Mouse (Mus musculus) liver, embryonic 13.5 days (tissue): ENCODE results near the gene Wdr31. TPM values are rescaled to one million over a fixed set of nuclear protein-coding genes. Genes with fewer than 3 reads are reported as not detected.

ENCODE experiments used
- ATAC-seq: fragments of 200-750 bp; cut with Nextera tagmentation; 2 replicates; pipeline ENCODE4 v1.8.0; 2017; ENCODE audit warnings: low read depth, mild to moderate bottlenecking, moderate number of reproducible peaks, moderate library complexity
- DNase-seq: peaks from one replicate; pipeline ENCODE4 v3.0.0; 2022
- H3K27ac ChIP-seq: fragments of 300-500 bp; sonication (generic); 2 replicates; pipeline ENCODE4 v1.5.1; 2015; ENCODE audit warnings: moderate library complexity, mild to moderate bottlenecking, inconsistent platforms
- H3K27me3 ChIP-seq: fragments of 300-500 bp; sonication (generic); 2 replicates; pipeline ENCODE4 v1.6.1; 2015; ENCODE audit warnings: mild to moderate bottlenecking, inconsistent platforms
- H3K36me3 ChIP-seq: fragments of 300-500 bp; sonication (generic); 2 replicates; pipeline ENCODE4 v1.6.1; 2015; ENCODE audit warnings: mild to moderate bottlenecking, inconsistent platforms
- H3K4me1 ChIP-seq: fragments of 300-500 bp; sonication (generic); replicated peaks from 2 replicates; pipeline ENCODE4 v1.6.1; 2015; ENCODE audit warnings: inconsistent platforms
- H3K4me2 ChIP-seq: fragments of 300-500 bp; sonication (generic); 2 replicates; pipeline ENCODE4 v1.6.1; 2015; ENCODE audit warnings: inconsistent platforms, mild to moderate bottlenecking, moderate library complexity
- H3K4me3 ChIP-seq: fragments of 300-500 bp; sonication (generic); replicated peaks from 2 replicates; pipeline ENCODE4 v1.5.1; 2015; ENCODE audit warnings: mild to moderate bottlenecking, inconsistent platforms
- H3K9ac ChIP-seq: fragments of 300-500 bp; sonication (generic); 2 replicates; pipeline ENCODE4 v1.6.1; 2015; ENCODE audit warnings: mild to moderate bottlenecking, inconsistent platforms
- H3K9me3 ChIP-seq: fragments of 300-500 bp; sonication (generic); replicated peaks from 2 replicates; pipeline ENCODE4 v1.6.1; 2016; ENCODE audit warnings: inconsistent platforms
- WGBS: fragments of 180-500 bp; shearing (Covaris S2); methylation state at CpG from one replicate; pipeline ENCODE4 v1.1.7; 2015; ENCODE audit not compliant: insufficient replicate concordance; 5-methylcytosine and 5-hydroxymethylcytosine counted together
- polyA plus RNA-seq: library from polyadenylated mRNA; unstranded; fragments of >200 nt; fragmentation: Nextera tagmentation; extraction: Ambion mirVana; gene quantifications from 2 replicates; pipeline ENCODE4 v1.2.1, GENCODE M21; 2015

Gene Wdr31
- polyA plus RNA-seq, 1 experiment from 2014 or later: 1.6 TPM

- no peak overlapping the region for H3K9ac ChIP-seq
- no peaks in the 10 kb centered on the region for H3K27me3 ChIP-seq
- H3K4me1 ChIP-seq: no peaks in the 10 kb centered on the region
- no peaks in the 10 kb centered on the region for H3K9me3 ChIP-seq
- H3K4me3 ChIP-seq: no peak overlapping the region
- no peaks in the 10 kb centered on the region for H3K36me3 ChIP-seq
- no peak overlapping the region for H3K27ac ChIP-seq
- 26% methylated on average over 4 of the region's 4 CpGs for WGBS
- no peak overlapping the region for H3K4me2 ChIP-seq
- DNase-seq (no peak), ATAC-seq (no peak)
Observed at GRCm38 (mm10) chr4:62439793-62440192, 30.9 kb downstream of the Wdr31 start.

GRCm38 (mm10) chr4:62437871-62438270 lies 32.8 kb downstream of the Wdr31 start:
- ATAC-seq (no peak), DNase-seq (no peak)
- Histone ChIP-seq H3K27me3 (no peaks in the 10 kb centered on the region), H3K9ac (no peak overlapping the region), H3K4me3 (no peak overlapping the region), H3K9me3 (no peaks in the 10 kb centered on the region), H3K36me3 (no peaks in the 10 kb centered on the region), H3K27ac (no peak overlapping the region), H3K4me2 (no peak overlapping the region), H3K4me1 (no peaks in the 10 kb centered on the region)
- WGBS: 69% methylated on average over 7 of the region's 7 CpGs

GRCm38 (mm10) chr4:62437256-62437778 lies 33.4 kb downstream of the Wdr31 start:
- H3K27ac ChIP-seq: no peak overlapping the region
- peaks cover under 1% of the 10 kb centered on the region; the same call in 1 of the 2 replicates for H3K4me1 ChIP-seq
- no peak overlapping the region for H3K9ac ChIP-seq
- H3K9me3 ChIP-seq: no peaks in the 10 kb centered on the region
- H3K4me2 ChIP-seq: no peak overlapping the region
- H3K36me3 ChIP-seq: no peaks in the 10 kb centered on the region
- WGBS: 73% methylated on average over 3 of the region's 3 CpGs
- no peak overlapping the region for H3K4me3 ChIP-seq
- ATAC-seq: no peak
- no peaks in the 10 kb centered on the region for H3K27me3 ChIP-seq
- DNase-seq: no peak

- no peak within 1 kb of the TSS for H3K4me3 ChIP-seq
- no peaks in the 10 kb centered on the region for H3K36me3 ChIP-seq
Observed at GRCm38 (mm10) chr4:62435081-62435480, 35.6 kb downstream of the Wdr31 start, which contains the start of gene Rnf183. Gene Rnf183 (minus strand): TSS chr4:62435252.

GRCm38 (mm10) chr4:62433939-62434870 lies 36.5 kb downstream of the Wdr31 start:
- no peaks in the 10 kb centered on the region for H3K9me3 ChIP-seq
- 63% methylated on average over 7 of the region's 7 CpGs for WGBS
- H3K4me1 ChIP-seq: peaks cover 16% of the 10 kb centered on the region
- H3K36me3 ChIP-seq: no peaks in the 10 kb centered on the region
- no peak overlapping the region for H3K4me2 ChIP-seq
- no peak overlapping the region for H3K4me3 ChIP-seq
- no peaks in the 10 kb centered on the region for H3K27me3 ChIP-seq
- H3K27ac ChIP-seq: no peak overlapping the region
- H3K9ac ChIP-seq: no peak overlapping the region
- no peak for DNase-seq
- ATAC-seq: no peak

More at GRCm38 (mm10) chr4:62435081-62435480, 35.6 kb downstream of the Wdr31 start, which contains the start of gene Rnf183:
- Histone ChIP-seq H3K4me2 (no peak within 1 kb of the TSS), H3K4me1 (peaks cover 14% of the 10 kb centered on the region), H3K9ac (no peak within 1 kb of the TSS), H3K27ac (no peak within 1 kb of the TSS), H3K27me3 (no peaks in the 10 kb centered on the region), H3K9me3 (no peaks in the 10 kb centered on the region)
- ATAC-seq (no peak), DNase-seq (no peak)
- 67% methylated on average over 6 of the region's 6 CpGs for WGBS

- H3K36me3 ChIP-seq: peaks cover under 1% of the 10 kb centered on the region; the same call in 1 of the 2 replicates
- ATAC-seq (peak; percentile 74), DNase-seq (peak; percentile 68)
- H3K4me3 ChIP-seq: no peak overlapping the region
- peaks cover 16% of the 10 kb centered on the region for H3K4me1 ChIP-seq
- H3K4me2 ChIP-seq: no peak overlapping the region
- H3K9me3 ChIP-seq: no peaks in the 10 kb centered on the region
- H3K27me3 ChIP-seq: no peaks in the 10 kb centered on the region
- no peak overlapping the region for H3K9ac ChIP-seq
- H3K27ac ChIP-seq: peak overlapping the region; percentile 40
- WGBS: 44% methylated on average over 4 of the region's 4 CpGs
Observed at GRCm38 (mm10) chr4:62431522-62431921, 39.2 kb downstream of the Wdr31 start.

GRCm38 (mm10) chr4:62430678-62431077 lies 40.0 kb downstream of the Wdr31 start:
- no peaks in the 10 kb centered on the region for H3K27me3 ChIP-seq
- H3K36me3 ChIP-seq: peaks cover 9% of the 10 kb centered on the region
- H3K9me3 ChIP-seq: no peaks in the 10 kb centered on the region
- H3K27ac ChIP-seq: peak overlapping the region; percentile 40
- H3K4me2 ChIP-seq: no peak overlapping the region
- H3K4me3 ChIP-seq: no peak overlapping the region
- DNase-seq: no peak
- H3K9ac ChIP-seq: no peak overlapping the region
- peaks cover 16% of the 10 kb centered on the region for H3K4me1 ChIP-seq
- ATAC-seq: no peak

GRCm38 (mm10) chr4:62429616-62430015 lies 41.1 kb downstream of the Wdr31 start:
- Histone ChIP-seq H3K4me2 (no peak overlapping the region), H3K27me3 (no peaks in the 10 kb centered on the region), H3K36me3 (peaks cover 20% of the 10 kb centered on the region), H3K4me3 (no peak overlapping the region), H3K9ac (no peak overlapping the region), H3K9me3 (no peaks in the 10 kb centered on the region), H3K4me1 (peaks cover 16% of the 10 kb centered on the region), H3K27ac (no peak overlapping the region)
- WGBS: 67% methylated on average over 9 of the region's 9 CpGs
- ATAC-seq (no peak), DNase-seq (no peak)

- Histone ChIP-seq H3K4me1 (peaks cover 16% of the 10 kb centered on the region), H3K36me3 (peaks cover 32% of the 10 kb centered on the region), H3K4me2 (no peak overlapping the region), H3K9ac (no peak overlapping the region), H3K27ac (no peak overlapping the region), H3K4me3 (no peak overlapping the region), H3K9me3 (no peaks in the 10 kb centered on the region), H3K27me3 (no peaks in the 10 kb centered on the region)
- WGBS: 53% methylated on average over 17 of the region's 17 CpGs
- DNase-seq (no peak), ATAC-seq (no peak)
Observed at GRCm38 (mm10) chr4:62427978-62428758, 42.5 kb downstream of the Wdr31 start.

- no peak overlapping the region for H3K4me2 ChIP-seq
- H3K36me3 ChIP-seq: peaks cover 55% of the 10 kb centered on the region
- H3K9me3 ChIP-seq: no peaks in the 10 kb centered on the region
- DNase-seq (no peak), ATAC-seq (no peak)
- WGBS: 80% methylated on average over 4 of the region's 4 CpGs
- no peak overlapping the region for H3K27ac ChIP-seq
- peaks cover 6% of the 10 kb centered on the region for H3K4me1 ChIP-seq
- no peak overlapping the region for H3K9ac ChIP-seq
- no peaks in the 10 kb centered on the region for H3K27me3 ChIP-seq
- H3K4me3 ChIP-seq: no peak overlapping the region
Observed at GRCm38 (mm10) chr4:62425891-62426290, 44.8 kb downstream of the Wdr31 start.

- Histone ChIP-seq H3K4me1 (no peaks in the 10 kb centered on the region), H3K9me3 (no peaks in the 10 kb centered on the region), H3K4me3 (no peak overlapping the region), H3K4me2 (no peak overlapping the region), H3K36me3 (peaks cover 100% of the 10 kb centered on the region), H3K9ac (no peak overlapping the region), H3K27me3 (no peaks in the 10 kb centered on the region), H3K27ac (no peak overlapping the region)
- DNase-seq: no peak
- no peak for ATAC-seq
- WGBS: 88% methylated on average over 6 of the region's 6 CpGs
Observed at GRCm38 (mm10) chr4:62419091-62419490, 51.6 kb downstream of the Wdr31 start.
